Mouse (Mus musculus) hindbrain, embryonic 11.5 days (tissue): ENCODE measurements at regions not wholly inside any gene's neighbourhood (a gene's known extent, or its start where the extent isn't known, plus 50 kb on each side); places are given as distances from the start of the nearest gene placed in this dataset.
A peak's percentile ranks its signal among the peaks of the same experiment; 100 is the strongest.

Source experiments
- ATAC-seq: fragments of 200-750 bp; cut with Nextera tagmentation; 2 replicates; pipeline ENCODE4 v1.8.0; 2017; ENCODE audit warnings: mild to moderate bottlenecking, moderate TSS enrichment, moderate library complexity; ENCODE audit not compliant: low FRiP score
- DNase-seq: peaks from one replicate; pipeline ENCODE4 v3.0.0-alpha.2; 2015; ENCODE audit warnings: low spot score
- H3K27ac ChIP-seq: fragments of 300-500 bp; sonication (generic); 2 replicates; pipeline ENCODE4 v1.5.1; 2014; ENCODE audit warnings: mild to moderate bottlenecking, low read depth, low read length
- H3K27me3 ChIP-seq: fragments of 300-500 bp; sonication (generic); 2 replicates; pipeline ENCODE4 v1.6.1; 2014; ENCODE audit warnings: mild to moderate bottlenecking, low read length, moderate library complexity, mixed read lengths; ENCODE audit not compliant: control insufficient read depth, insufficient read depth
- H3K36me3 ChIP-seq: fragments of 300-500 bp; sonication (generic); 2 replicates; pipeline ENCODE4 v1.6.1; 2014; ENCODE audit warnings: mild to moderate bottlenecking, low read length, moderate library complexity, mixed read lengths; ENCODE audit not compliant: control insufficient read depth, insufficient read depth
- H3K4me1 ChIP-seq: fragments of 300-500 bp; sonication (generic); replicated peaks from 2 replicates; pipeline ENCODE4 v1.6.1; 2014; ENCODE audit warnings: low read length, mixed read lengths; ENCODE audit not compliant: control insufficient read depth, insufficient read depth
- H3K4me2 ChIP-seq: fragments of 300-500 bp; sonication (generic); replicated peaks from 2 replicates; pipeline ENCODE4 v1.6.1; 2014; ENCODE audit warnings: mild to moderate bottlenecking, low read depth, low read length
- H3K4me3 ChIP-seq: fragments of 300-500 bp; sonication (generic); 2 replicates; pipeline ENCODE4 v1.5.1; 2014; ENCODE audit warnings: low read depth, low read length
- H3K9ac ChIP-seq: fragments of 300-500 bp; sonication (generic); 2 replicates; pipeline ENCODE4 v1.6.1; 2014; ENCODE audit warnings: low read depth, low read length
- H3K9me3 ChIP-seq: fragments of 300-500 bp; sonication (generic); 2 replicates; pipeline ENCODE4 v1.6.1; 2016; ENCODE audit warnings: low read length; ENCODE audit not compliant: control insufficient read depth
- WGBS: fragments of 180-500 bp; shearing (Covaris S2); extraction: QIAGEN DNeasy Blood & Tissue Kit; methylation state at CpG from one replicate; pipeline ENCODE4 v1.1.7; 2014; 5-methylcytosine and 5-hydroxymethylcytosine counted together

DNA sequence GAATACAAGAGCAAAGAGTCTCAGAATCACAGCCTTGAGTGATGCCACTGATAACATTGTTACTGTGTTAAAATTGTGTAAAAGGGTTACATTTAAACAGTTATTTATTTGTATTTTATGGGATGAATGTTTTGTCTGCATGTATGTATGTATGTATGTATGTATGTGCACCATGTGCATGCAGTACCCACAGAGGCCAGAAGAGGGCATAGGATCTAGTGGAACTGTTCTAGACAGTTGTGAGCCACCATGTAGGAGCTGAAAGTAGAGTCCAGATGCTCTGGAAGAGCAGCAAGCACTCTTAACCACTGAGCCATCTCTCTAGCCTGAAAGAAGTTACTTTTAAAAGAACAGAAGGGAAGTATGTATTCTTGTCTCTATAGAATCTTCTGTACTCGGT is 442.5 kb downstream of the Tmem132b start:
- H3K4me3 ChIP-seq: no peak overlapping the region
- no peak overlapping the region for H3K4me2 ChIP-seq

DNA sequence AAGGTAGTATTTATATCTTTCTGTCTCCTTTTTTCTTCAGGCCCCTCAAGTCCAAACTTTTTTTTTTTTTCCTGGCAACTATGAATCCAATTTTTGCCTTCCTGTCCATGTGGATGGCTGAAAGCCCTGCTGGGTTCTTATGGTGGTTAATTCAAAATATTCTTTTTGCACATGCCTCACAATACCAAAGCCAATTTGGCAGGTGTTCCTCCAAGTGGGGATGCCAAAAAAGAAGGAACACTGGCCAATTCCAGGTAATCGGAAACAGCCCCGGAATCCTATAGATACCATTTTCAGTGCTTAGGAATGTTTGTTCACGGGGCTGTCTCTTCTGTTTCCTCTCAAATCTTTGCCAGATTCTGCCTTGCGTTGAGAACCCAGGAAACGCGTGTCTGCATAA is 448.2 kb downstream of the Tmem132b start:
- H3K4me3 ChIP-seq: no peak overlapping the region
- H3K36me3 ChIP-seq: no peaks in the 10 kb centered on the region
- no peaks in the 10 kb centered on the region for H3K27me3 ChIP-seq
- no peak for ATAC-seq
- H3K4me2 ChIP-seq: no peak overlapping the region
- H3K4me1 ChIP-seq: no peaks in the 10 kb centered on the region
- DNase-seq: no peak
- WGBS: 90% methylated on average over 6 of the region's 6 CpGs
- no peak overlapping the region for H3K27ac ChIP-seq
- H3K9ac ChIP-seq: no peak overlapping the region
- no peaks in the 10 kb centered on the region for H3K9me3 ChIP-seq

More for the DNA sequence above, 442.5 kb downstream of the Tmem132b start:
- H3K4me1 ChIP-seq: no peaks in the 10 kb centered on the region
- H3K27ac ChIP-seq: no peak overlapping the region
- H3K36me3 ChIP-seq: no peaks in the 10 kb centered on the region
- WGBS: 79% methylated on average over 1 of the region's 1 CpGs
- DNase-seq (no peak), ATAC-seq (no peak)
- H3K27me3 ChIP-seq: no peaks in the 10 kb centered on the region
- H3K9me3 ChIP-seq: no peaks in the 10 kb centered on the region
- no peak overlapping the region for H3K9ac ChIP-seq

DNA sequence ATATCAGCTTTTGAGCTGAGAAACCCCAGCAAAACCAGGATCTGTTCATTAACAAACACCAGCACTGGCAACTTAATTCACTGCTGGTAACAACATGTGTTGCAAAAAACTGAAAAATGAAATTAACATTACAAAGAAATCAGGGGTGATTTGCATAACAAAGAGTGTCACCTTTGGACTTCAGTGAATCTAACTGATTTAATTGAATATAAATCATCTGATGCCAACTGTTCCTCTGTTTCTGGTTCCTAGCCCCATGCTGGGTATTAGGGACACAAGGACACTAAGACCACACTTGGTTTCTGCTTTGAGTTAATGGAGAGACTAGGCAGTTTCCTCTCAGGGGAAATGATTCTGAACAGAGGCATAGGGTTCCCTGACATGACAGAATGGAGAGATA is 453.8 kb downstream of the Tmem132b start:
- no peak overlapping the region for H3K9ac ChIP-seq
- H3K36me3 ChIP-seq: no peaks in the 10 kb centered on the region
- no peak overlapping the region for H3K27ac ChIP-seq
- no peaks in the 10 kb centered on the region for H3K9me3 ChIP-seq
- H3K27me3 ChIP-seq: no peaks in the 10 kb centered on the region
- H3K4me1 ChIP-seq: no peaks in the 10 kb centered on the region
- H3K4me3 ChIP-seq: no peak overlapping the region
- DNase-seq (peak; percentile 29), ATAC-seq (peak; percentile 45; the same call in 1 of the 2 replicates)
- H3K4me2 ChIP-seq: no peak overlapping the region

DNA sequence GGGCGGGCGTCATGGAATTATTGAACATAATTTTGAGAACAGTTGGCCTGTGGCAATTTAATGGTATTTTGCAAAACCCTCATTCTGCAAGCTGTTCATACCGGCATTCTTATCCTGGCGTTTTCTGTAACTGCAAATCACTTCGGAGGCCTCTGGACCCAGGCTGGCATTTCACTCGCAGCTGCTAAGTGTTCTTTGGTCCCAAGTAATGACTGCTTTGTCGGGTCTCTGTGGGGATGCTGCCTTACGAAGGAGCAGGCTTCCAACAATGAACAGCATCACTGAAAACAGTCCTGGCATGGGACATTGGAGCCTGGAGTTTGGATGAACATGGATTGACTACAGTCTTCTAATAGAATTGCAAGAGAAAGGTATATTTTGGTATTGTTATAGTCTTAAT is 465.6 kb downstream of the Tmem132b start:
- H3K4me2 ChIP-seq: no peak overlapping the region
- no peaks in the 10 kb centered on the region for H3K4me1 ChIP-seq
- H3K36me3 ChIP-seq: no peaks in the 10 kb centered on the region
- no peak overlapping the region for H3K4me3 ChIP-seq
- no peaks in the 10 kb centered on the region for H3K9me3 ChIP-seq
- 43% methylated on average over 8 of the region's 8 CpGs for whole genome bisulfite sequencing
- H3K27ac ChIP-seq: no peak overlapping the region
- no peak overlapping the region for H3K9ac ChIP-seq
- DNase-seq: no peak
- ATAC-seq: no peak
- H3K27me3 ChIP-seq: no peaks in the 10 kb centered on the region

DNA sequence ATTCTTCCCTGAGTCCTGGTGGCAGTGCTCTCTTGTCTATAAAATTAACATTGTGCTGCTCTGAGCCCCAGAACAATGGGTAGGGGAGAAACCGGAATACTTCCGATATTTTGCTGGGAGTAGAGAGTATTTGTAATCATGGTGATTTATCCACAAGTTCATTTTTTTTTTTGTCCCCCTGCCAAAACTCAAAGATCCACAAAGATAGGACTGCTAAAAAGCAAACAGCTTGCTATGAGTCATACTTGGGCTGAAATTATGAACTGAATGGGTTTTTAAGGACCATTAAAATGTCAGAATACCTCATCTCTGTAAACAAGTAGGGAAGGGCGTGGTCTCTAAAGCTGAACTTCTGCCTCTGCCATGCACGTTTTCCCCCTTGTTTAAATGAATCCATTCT is 476.3 kb downstream of the Tmem132b start:
- H3K4me1 ChIP-seq: no peaks in the 10 kb centered on the region
- 88% methylated on average over 4 of the region's 4 CpGs for WGBS
- no peaks in the 10 kb centered on the region for H3K9me3 ChIP-seq
- H3K27ac ChIP-seq: no peak overlapping the region
- ATAC-seq: no peak
- H3K27me3 ChIP-seq: no peaks in the 10 kb centered on the region
- no peak overlapping the region for H3K4me2 ChIP-seq
- no peak overlapping the region for H3K4me3 ChIP-seq
- DNase-seq: no peak
- no peak overlapping the region for H3K9ac ChIP-seq
- no peaks in the 10 kb centered on the region for H3K36me3 ChIP-seq

DNA sequence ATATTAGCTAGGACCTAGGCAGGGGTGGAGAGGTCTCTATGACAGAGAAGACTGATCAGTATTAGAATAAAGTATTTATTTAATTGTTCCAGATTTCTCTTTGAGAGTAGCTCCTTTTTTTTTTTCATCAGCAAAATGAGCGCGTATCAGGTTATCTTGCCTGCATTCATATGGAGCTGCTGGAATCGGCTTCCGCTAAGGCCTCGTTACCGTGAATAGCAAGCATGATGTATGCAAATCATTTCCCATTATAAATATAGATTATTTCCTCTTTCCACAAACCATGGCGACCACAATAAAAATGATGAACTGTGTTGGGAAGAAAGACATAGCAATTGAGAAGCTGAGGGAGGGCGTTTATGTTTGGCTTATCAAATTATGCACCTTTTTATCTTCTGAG is 476.7 kb downstream of the Tmem132b start:
- Histone ChIP-seq H3K4me2 (no peak overlapping the region), H3K27ac (no peak overlapping the region), H3K9ac (no peak overlapping the region), H3K27me3 (no peaks in the 10 kb centered on the region), H3K36me3 (no peaks in the 10 kb centered on the region), H3K4me1 (no peaks in the 10 kb centered on the region), H3K4me3 (no peak overlapping the region), H3K9me3 (no peaks in the 10 kb centered on the region)
- 89% methylated on average over 8 of the region's 8 CpGs for WGBS
- DNase-seq (no peak), ATAC-seq (no peak)

DNA sequence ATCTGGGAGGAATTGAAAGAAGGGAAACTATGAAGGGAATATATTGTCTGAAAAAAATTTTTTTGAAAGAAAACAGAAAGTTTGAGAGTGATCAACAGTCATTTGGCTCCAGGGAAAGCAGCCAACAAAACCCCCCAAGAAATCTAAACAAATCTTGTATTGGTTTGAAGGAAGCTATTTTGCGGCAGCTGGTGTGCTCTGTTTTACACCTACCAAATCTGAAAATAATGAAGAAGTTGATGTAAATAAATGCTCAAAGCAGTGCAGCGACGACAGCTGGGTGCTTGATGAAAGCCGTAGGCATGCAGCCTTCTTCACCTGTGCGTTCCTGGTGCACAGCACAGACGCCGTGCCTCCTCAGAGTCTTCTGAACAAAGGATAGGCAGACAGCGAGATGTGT is 488.2 kb downstream of the Tmem132b start:
- DNase-seq: no peak
- H3K36me3 ChIP-seq: no peaks in the 10 kb centered on the region
- H3K9ac ChIP-seq: no peak overlapping the region
- WGBS: 90% methylated on average over 8 of the region's 8 CpGs
- H3K9me3 ChIP-seq: no peaks in the 10 kb centered on the region
- no peak overlapping the region for H3K4me2 ChIP-seq
- H3K27me3 ChIP-seq: no peaks in the 10 kb centered on the region
- no peak for ATAC-seq
- H3K4me1 ChIP-seq: no peaks in the 10 kb centered on the region
- H3K27ac ChIP-seq: no peak overlapping the region
- no peak overlapping the region for H3K4me3 ChIP-seq

DNA sequence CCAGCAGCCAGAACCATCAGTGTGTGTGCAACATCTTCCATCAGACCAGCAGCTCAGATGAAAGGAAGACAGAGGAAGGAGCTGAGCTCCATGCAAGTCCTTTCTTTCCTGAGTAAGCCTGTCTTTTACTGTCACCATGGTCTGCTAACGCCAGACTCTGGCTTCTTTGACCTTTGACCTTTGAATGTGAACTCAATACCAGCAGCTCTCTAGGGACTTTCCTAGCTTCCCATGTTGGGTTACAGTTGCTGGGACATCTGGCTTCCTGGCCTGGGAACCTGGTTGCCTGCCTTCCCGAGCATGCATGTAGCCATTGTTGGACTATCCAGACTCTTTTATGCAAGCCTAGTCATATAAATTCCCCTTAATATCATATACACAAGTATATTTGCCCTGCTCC is 492.3 kb downstream of the Tmem132b start:
- Histone ChIP-seq H3K36me3 (no peaks in the 10 kb centered on the region), H3K27ac (no peak overlapping the region), H3K4me3 (no peak overlapping the region), H3K4me2 (no peak overlapping the region), H3K27me3 (no peaks in the 10 kb centered on the region), H3K4me1 (no peaks in the 10 kb centered on the region), H3K9ac (no peak overlapping the region), H3K9me3 (no peaks in the 10 kb centered on the region)
- peak; percentile 19 for DNase-seq
- WGBS: 20% methylated on average over 2 of the region's 2 CpGs
- ATAC-seq: no peak

DNA sequence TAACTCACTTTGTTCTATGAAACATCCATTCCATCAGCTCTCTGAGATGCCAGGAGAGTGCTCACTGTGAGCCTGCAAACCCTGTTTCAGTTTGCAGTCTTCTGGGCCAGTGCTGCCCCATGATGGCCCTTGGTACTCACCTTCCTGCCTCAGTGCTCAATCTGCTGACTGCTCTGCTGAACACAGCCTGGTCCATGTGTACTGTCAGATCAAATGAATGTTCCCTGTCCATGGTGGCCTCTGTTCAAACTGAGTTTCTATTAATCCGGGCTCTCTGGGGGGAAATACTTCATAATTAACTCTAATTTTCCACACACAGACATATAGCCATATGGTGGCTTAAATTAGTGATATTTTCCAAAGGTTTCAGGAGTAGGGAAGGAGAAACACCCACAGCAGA is 503.3 kb downstream of the Tmem132b start:
- Histone ChIP-seq H3K4me3 (no peak overlapping the region), H3K27me3 (no peaks in the 10 kb centered on the region), H3K27ac (no peak overlapping the region), H3K36me3 (no peaks in the 10 kb centered on the region), H3K4me1 (0 out of 2 replicates have a peak, but pooled peaks cover 2% of the 10 kb centered on the region), H3K9me3 (no peaks in the 10 kb centered on the region), H3K4me2 (no peak overlapping the region), H3K9ac (no peak overlapping the region)
- DNase-seq (no peak), ATAC-seq (no peak)
- 86% methylated on average over 1 of the region's 1 CpGs for WGBS
